Mouse (Mus musculus) hindbrain, embryonic 15.5 days (tissue): Measurements from ENCODE around the gene Cul9. TPM values are rescaled to one million over a fixed set of nuclear protein-coding genes. Genes with fewer than 3 reads are reported as not detected.
A peak's percentile ranks its signal among the peaks of the same experiment; 100 is the strongest.

Source experiments
- ATAC-seq: fragments of 200-750 bp; cut with Nextera tagmentation; 2 replicates; pipeline ENCODE4 v1.8.0; 2017; ENCODE audit warnings: low read depth, moderate number of reproducible peaks, moderate TSS enrichment; ENCODE audit not compliant: low FRiP score
- H3K27ac ChIP-seq: fragments of 300-500 bp; sonication (generic); replicated peaks from 2 replicates; pipeline ENCODE4 v1.5.1; 2015; ENCODE audit warnings: mild to moderate bottlenecking, inconsistent platforms
- H3K27me3 ChIP-seq: fragments of 300-500 bp; sonication (generic); 2 replicates; pipeline ENCODE4 v1.6.1; 2015; ENCODE audit warnings: control low read depth, inconsistent platforms
- H3K36me3 ChIP-seq: fragments of 300-500 bp; sonication (generic); 2 replicates; pipeline ENCODE4 v1.6.1; 2015; ENCODE audit warnings: control low read depth, inconsistent platforms
- H3K4me1 ChIP-seq: fragments of 300-500 bp; sonication (generic); replicated peaks from 2 replicates; pipeline ENCODE4 v1.6.1; 2015; ENCODE audit warnings: control low read depth, inconsistent platforms
- H3K4me2 ChIP-seq: fragments of 300-500 bp; sonication (generic); 2 replicates; pipeline ENCODE4 v1.6.1; 2015; ENCODE audit warnings: moderate library complexity, mild to moderate bottlenecking, inconsistent platforms
- H3K4me3 ChIP-seq: fragments of 300-500 bp; sonication (generic); 2 replicates; pipeline ENCODE4 v1.5.1; 2015; ENCODE audit warnings: mild to moderate bottlenecking, inconsistent platforms
- H3K9ac ChIP-seq: fragments of 300-500 bp; sonication (generic); 2 replicates; pipeline ENCODE4 v1.6.1; 2015; ENCODE audit warnings: inconsistent platforms
- H3K9me3 ChIP-seq: fragments of 300-500 bp; sonication (generic); 2 replicates; pipeline ENCODE4 v1.6.1; 2016; ENCODE audit warnings: control low read depth, inconsistent platforms
- WGBS: fragments of 180-500 bp; shearing (Covaris S2); methylation state at CpG from one replicate; pipeline ENCODE4 v1.1.7; 2015; 5-methylcytosine and 5-hydroxymethylcytosine counted together
- polyA plus RNA-seq: library from polyadenylated mRNA; unstranded; fragments of >200 nt; fragmentation: Nextera tagmentation; extraction: Ambion mirVana; gene quantifications from 2 replicates; pipeline ENCODE4 v1.2.1, GENCODE M21; 2015

Cul9 gene
- 21.0 and 26.5 TPM in 2 replicates for polyA plus RNA-seq

DNA sequence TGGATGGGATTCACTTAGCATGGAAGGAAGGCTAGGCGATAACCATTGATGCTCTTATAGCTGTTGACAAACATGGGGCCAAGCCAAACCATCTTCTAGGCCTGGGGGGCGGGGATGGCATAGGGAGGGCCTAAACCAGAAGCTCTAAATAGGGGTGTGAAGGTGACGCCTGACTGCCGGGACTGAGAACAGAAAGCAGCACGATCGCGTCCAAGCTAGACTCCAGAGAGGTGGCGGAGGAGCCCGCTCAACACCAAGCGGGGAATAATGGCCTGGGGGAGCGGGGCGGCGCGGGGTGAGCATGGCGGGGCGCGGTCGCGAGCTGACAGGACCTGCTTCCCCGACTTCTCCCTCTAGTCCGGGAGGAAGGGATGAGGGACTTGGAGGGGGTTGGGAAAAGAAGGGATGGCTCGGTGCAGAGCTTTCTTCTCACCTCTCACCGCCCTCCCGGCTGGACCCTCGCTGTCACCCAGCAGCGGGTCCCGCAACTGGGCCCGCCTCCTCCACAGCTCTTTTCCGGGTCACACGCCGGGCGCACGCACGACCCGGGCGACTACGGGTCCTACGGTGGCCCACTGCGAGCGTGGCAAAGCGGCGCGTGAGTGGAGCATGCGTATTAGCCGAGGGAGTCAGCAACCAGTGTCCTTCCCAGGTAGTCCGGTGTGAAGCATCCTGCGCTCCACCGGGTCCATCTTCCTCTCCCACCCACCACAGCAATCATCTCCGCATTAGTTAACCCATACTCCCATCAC is at the start of gene Cul9:
Gene Cul9, minus strand, starts transcription at position 576 of the 752 bp plus-strand sequence.
- peak; percentile 93 for ATAC-seq
- H3K4me2 ChIP-seq = peak within 1 kb of the TSS; percentile 56
- peak within 1 kb of the TSS; percentile 71 for H3K4me3 ChIP-seq
- peak within 1 kb of the TSS; percentile 68 for H3K27ac ChIP-seq
- H3K9ac ChIP-seq = peak within 1 kb of the TSS; percentile 87
- no peaks in the 10 kb centered on the region; the same call in 1 of the 2 replicates for H3K27me3 ChIP-seq
- peaks cover 22% of the 10 kb centered on the region for H3K4me1 ChIP-seq
- no peaks in the 10 kb centered on the region for H3K9me3 ChIP-seq
- H3K36me3 ChIP-seq = peaks cover 40% of the 10 kb centered on the region
- under 1% methylated on average over 47 of the region's 49 CpGs for WGBS

DNA sequence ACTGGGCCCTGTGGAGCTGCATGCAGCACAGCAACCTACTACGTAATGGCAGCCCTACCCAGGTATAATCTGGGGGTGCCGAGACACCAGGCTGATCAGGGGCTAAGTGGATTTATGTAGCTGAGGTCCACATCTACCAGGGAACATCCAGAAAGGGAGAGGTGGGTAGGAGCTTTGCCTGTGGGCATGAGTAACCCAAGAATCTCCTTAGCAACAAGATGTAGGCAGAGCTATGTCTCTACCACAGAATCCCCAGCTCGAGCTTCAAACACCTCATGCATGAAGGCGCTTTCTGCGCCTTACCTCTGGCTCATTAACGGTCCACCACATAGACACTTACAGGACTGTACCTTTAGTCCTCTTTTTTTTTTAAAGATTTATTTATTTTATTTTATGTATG is 49.1 kb upstream of the Cul9 start:
- H3K36me3 ChIP-seq = no peaks in the 10 kb centered on the region
- 0 out of 2 replicates have a peak overlapping the region, but pooled peaks have one; percentile 15 for H3K27ac ChIP-seq
- H3K4me3 ChIP-seq = no peak overlapping the region
- no peak overlapping the region for H3K9ac ChIP-seq
- H3K4me2 ChIP-seq = no peak overlapping the region
- ATAC-seq = no peak
- H3K4me1 ChIP-seq = 0 out of 2 replicates have a peak, but pooled peaks cover 10% of the 10 kb centered on the region
- no peaks in the 10 kb centered on the region for H3K9me3 ChIP-seq
- WGBS = 85% methylated on average over 6 of the region's 6 CpGs
- H3K27me3 ChIP-seq = no peaks in the 10 kb centered on the region

DNA sequence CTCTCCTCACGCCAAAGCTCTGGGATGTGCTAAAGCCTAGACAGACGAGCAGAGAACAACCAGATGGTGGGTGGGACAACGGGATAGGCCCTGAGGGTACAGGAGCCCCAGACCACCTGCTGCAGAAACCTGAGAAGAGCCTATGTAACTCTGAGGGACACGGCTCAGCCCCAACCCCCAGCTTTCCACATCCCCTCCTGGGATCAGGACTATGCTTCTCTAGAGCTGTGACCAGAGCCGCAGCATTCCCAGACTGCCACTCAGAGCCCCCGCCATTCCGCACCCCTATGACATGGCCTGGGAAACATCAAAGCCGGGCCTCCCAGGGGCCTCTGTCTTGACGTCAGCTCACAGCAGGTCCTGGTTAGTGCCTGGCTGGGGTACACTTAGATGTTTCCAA is 48.4 kb upstream of the Cul9 start:
- no peaks in the 10 kb centered on the region for H3K27me3 ChIP-seq
- WGBS = 55% methylated on average over 9 of the region's 9 CpGs
- no peak overlapping the region for H3K9ac ChIP-seq
- H3K9me3 ChIP-seq = no peaks in the 10 kb centered on the region
- no peak for ATAC-seq
- no peak overlapping the region for H3K4me2 ChIP-seq
- no peak overlapping the region for H3K4me3 ChIP-seq
- H3K36me3 ChIP-seq = 0 out of 2 replicates have a peak, but pooled peaks cover 4% of the 10 kb centered on the region
- H3K27ac ChIP-seq = no peak overlapping the region
- 0 out of 2 replicates have a peak, but pooled peaks cover 10% of the 10 kb centered on the region for H3K4me1 ChIP-seq

DNA sequence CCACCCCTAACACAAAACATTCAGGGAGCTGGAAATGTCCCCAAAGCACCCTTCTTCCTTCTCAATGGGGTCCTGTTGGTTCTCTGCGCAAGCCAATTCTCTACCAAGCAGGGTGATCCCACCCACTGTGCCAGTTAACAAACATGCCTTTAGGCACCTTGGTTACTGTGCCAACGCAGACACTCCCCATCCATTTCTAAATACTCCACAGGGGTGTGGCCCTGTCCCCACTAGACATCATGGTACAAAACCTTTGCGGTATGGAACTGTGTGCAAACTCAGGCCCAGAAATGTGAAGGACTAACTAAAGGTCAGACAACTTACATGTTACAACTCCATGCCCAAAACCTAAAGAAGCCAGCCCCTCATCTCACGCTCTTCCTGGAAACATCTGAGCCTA is 46.9 kb upstream of the Cul9 start:
- 81% methylated on average over 4 of the region's 4 CpGs for WGBS
- Histone ChIP-seq H3K4me3 (no peak overlapping the region), H3K9me3 (no peaks in the 10 kb centered on the region), H3K36me3 (peaks cover 15% of the 10 kb centered on the region; the same call in 1 of the 2 replicates), H3K4me2 (no peak overlapping the region), H3K27ac (no peak overlapping the region), H3K4me1 (0 out of 2 replicates have a peak, but pooled peaks cover 10% of the 10 kb centered on the region), H3K27me3 (no peaks in the 10 kb centered on the region), H3K9ac (no peak overlapping the region)
- no peak for ATAC-seq

DNA sequence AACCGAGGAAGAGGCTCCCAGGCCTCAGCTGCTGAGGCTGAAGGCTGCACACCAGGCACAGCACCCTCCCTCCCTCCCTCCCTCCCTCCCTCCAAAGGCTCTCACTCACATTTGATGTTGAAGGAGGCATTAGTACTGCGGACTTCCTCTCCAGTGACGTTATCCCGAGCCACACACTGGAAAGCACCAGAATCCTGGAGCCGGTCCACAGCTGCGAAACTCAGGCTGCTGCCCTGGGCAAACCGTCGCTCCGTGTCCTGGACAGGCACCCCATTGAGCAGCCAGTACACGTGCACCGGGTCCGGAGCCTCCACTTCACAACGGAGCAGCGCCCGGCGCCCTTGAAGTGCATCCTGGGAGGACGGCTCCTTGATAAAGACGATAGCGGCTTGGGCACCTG is 45.2 kb upstream of the Cul9 start:
- no peak for ATAC-seq
- WGBS = 75% methylated on average over 19 of the region's 19 CpGs
- no peak overlapping the region for H3K4me3 ChIP-seq
- H3K27ac ChIP-seq = no peak overlapping the region
- peaks cover 23% of the 10 kb centered on the region for H3K36me3 ChIP-seq
- 0 out of 2 replicates have a peak, but pooled peaks cover 10% of the 10 kb centered on the region for H3K4me1 ChIP-seq
- no peaks in the 10 kb centered on the region for H3K9me3 ChIP-seq
- H3K27me3 ChIP-seq = no peaks in the 10 kb centered on the region
- H3K9ac ChIP-seq = no peak overlapping the region
- no peak overlapping the region for H3K4me2 ChIP-seq

DNA sequence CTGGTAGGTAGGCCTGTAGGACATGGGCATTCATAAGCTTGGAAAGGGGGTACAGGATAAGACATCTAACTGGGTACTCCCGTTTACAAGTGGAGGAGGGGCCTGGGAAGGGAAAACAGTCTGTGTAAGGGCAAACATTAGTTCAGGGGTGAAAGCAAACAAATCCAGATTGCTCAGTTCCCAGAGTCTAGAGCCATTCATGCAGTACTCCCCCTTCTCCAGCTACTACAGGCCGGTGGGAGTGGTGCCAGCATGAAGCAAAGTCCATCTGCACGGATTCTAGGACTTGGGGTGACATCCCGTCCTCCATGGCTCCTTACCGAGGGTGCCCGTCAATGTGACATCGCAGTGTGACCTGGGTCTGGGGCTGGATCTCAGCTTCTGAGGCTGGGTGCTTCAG is 44.3 kb upstream of the Cul9 start:
- Histone ChIP-seq H3K4me3 (no peak overlapping the region), H3K4me2 (no peak overlapping the region), H3K27ac (no peak overlapping the region), H3K27me3 (no peaks in the 10 kb centered on the region), H3K4me1 (0 out of 2 replicates have a peak, but pooled peaks cover 9% of the 10 kb centered on the region), H3K9ac (no peak overlapping the region), H3K36me3 (peaks cover 30% of the 10 kb centered on the region), H3K9me3 (no peaks in the 10 kb centered on the region)
- no peak for ATAC-seq
- 87% methylated on average over 7 of the region's 7 CpGs for WGBS

DNA sequence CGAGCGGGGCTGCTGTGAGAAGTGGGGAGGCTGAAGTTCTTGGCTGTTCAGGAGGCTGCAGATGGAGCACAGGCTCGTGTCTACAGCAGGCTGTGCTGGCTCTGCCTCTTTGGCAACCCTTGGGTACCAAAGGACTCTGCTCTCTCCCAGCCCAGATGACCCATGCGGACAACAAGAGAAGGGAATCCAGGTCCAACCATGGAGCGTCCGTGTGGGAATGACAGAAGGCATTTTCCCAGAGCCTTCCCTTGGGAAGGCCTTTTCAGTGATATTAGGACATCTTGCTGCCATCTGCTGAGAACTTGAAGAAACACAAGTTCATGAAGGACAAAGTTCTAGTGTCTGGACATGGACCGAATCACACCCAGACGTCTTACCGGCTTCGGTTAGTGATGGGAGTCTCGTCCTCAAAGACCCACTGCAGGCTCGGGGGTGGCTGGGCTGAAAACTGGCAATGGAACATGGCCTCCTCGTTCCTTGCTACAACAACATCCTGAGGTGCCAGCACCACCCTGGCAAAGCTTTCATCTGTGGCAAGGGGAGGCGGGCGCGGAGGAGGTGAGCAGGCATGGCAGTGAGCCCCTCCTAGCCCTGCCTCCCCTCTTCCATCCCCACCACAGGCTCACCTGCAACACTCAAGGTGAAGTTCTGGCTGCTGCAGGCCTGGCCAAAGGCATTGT is 43.6 kb upstream of the Cul9 start:
- Histone ChIP-seq H3K27ac (no peak overlapping the region), H3K9me3 (no peaks in the 10 kb centered on the region), H3K4me1 (0 out of 2 replicates have a peak, but pooled peaks cover 5% of the 10 kb centered on the region), H3K4me3 (no peak overlapping the region), H3K27me3 (no peaks in the 10 kb centered on the region), H3K36me3 (peaks cover 31% of the 10 kb centered on the region), H3K9ac (no peak overlapping the region), H3K4me2 (no peak overlapping the region)
- ATAC-seq = no peak
- WGBS = 91% methylated on average over 16 of the region's 16 CpGs

DNA sequence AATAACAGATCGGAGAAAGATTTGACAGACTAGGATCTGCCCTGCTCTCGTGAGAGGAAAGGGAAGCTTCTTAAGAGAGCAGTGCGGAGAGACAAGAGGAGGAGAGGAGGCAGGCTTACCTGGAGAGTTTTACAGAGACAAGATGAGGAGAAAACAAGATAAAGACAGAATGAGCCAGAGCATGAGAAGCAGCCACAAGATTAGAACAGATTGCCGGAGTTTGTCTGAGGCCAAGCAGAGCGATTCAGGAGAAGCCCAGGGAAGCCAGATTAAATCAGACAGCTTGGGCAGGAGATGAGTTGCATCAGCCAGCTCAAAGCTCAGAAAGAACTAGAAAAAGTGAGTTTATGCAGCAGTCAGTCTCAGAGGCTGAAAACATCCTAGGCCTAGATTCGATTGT is 42.7 kb upstream of the Cul9 start:
- WGBS = 93% methylated on average over 6 of the region's 6 CpGs
- Histone ChIP-seq H3K9me3 (no peaks in the 10 kb centered on the region), H3K27me3 (no peaks in the 10 kb centered on the region), H3K36me3 (peaks cover 34% of the 10 kb centered on the region), H3K9ac (no peak overlapping the region), H3K4me3 (no peak overlapping the region), H3K4me1 (0 out of 2 replicates have a peak, but pooled peaks cover 5% of the 10 kb centered on the region), H3K4me2 (no peak overlapping the region), H3K27ac (no peak overlapping the region)
- ATAC-seq = no peak

DNA sequence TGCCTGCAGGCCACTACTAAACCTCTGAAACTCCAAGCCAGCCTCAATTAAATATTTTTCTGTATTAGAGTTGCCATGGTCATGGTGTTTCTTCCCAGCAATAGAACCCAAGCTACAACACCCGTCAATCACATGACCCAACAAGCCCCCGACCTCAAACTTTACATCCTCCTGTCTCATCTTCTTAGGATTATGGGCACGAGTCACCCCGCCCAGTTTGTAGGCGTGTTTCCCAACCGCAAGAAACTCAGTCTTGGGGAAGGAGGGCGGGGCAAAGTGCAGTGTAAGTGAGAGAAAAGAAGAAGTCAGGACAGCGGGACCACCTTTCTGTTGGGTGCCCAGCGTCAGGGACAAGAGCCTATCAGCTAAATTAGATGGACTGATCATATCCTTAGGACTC is 42.0 kb upstream of the Cul9 start:
- Histone ChIP-seq H3K9me3 (no peaks in the 10 kb centered on the region), H3K9ac (no peak overlapping the region), H3K4me3 (no peak overlapping the region), H3K4me1 (0 out of 2 replicates have a peak, but pooled peaks cover 5% of the 10 kb centered on the region), H3K27ac (no peak overlapping the region), H3K36me3 (peaks cover 34% of the 10 kb centered on the region), H3K4me2 (no peak overlapping the region), H3K27me3 (no peaks in the 10 kb centered on the region)
- WGBS = 89% methylated on average over 9 of the region's 9 CpGs
- no peak for ATAC-seq

DNA sequence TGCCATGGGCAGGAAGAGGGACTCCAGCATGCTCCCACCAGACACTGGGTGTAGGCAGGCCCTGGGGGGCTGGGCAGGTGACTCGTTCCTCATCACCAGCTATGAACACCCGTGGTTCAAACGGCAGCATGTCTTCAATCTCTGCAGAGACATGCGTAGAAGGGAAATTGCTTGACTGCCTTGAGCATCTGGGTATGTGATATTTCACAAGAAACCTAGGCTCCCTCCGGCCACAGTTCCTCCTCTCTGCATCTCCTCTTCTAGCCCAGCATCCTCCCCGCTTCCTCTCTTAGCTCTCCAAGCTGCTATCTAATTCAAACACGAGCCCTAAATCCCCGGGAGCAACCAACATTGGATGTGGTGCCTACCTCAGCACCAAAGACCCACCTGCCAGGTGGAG is 40.1 kb upstream of the Cul9 start:
- 91% methylated on average over 8 of the region's 8 CpGs for WGBS
- no peak overlapping the region for H3K4me3 ChIP-seq

DNA sequence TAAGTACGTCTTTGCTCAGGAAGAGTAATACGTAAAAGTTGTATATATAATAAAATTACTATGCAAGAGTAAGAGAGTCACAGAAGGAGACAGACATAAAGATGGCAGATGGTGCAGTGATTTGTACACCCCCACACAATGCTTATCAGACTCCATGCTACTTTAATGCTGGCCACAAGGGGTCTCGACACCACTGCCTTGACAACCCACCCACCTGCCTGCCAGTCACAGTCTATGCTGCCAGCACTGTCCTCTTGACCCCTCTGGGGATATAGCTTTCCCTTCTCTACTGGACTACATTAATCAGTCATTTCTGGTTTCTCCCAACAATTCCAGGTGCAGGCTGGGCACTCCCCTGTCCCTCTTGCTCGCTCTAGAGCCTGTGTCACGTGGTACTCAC is 32.5 kb upstream of the Cul9 start:
- Histone ChIP-seq H3K27ac (no peak overlapping the region), H3K4me2 (no peak overlapping the region), H3K9me3 (no peaks in the 10 kb centered on the region), H3K27me3 (no peaks in the 10 kb centered on the region), H3K4me3 (no peak overlapping the region), H3K36me3 (peaks cover 54% of the 10 kb centered on the region), H3K4me1 (no peaks in the 10 kb centered on the region), H3K9ac (no peak overlapping the region)
- 84% methylated on average over 5 of the region's 5 CpGs for WGBS
- no peak for ATAC-seq

More for the DNA sequence above, 40.1 kb upstream of the Cul9 start:
- Histone ChIP-seq H3K4me1 (no peaks in the 10 kb centered on the region), H3K27ac (no peak overlapping the region), H3K27me3 (no peaks in the 10 kb centered on the region), H3K36me3 (peaks cover 41% of the 10 kb centered on the region), H3K9me3 (no peaks in the 10 kb centered on the region), H3K9ac (no peak overlapping the region), H3K4me2 (no peak overlapping the region)
- ATAC-seq = no peak

DNA sequence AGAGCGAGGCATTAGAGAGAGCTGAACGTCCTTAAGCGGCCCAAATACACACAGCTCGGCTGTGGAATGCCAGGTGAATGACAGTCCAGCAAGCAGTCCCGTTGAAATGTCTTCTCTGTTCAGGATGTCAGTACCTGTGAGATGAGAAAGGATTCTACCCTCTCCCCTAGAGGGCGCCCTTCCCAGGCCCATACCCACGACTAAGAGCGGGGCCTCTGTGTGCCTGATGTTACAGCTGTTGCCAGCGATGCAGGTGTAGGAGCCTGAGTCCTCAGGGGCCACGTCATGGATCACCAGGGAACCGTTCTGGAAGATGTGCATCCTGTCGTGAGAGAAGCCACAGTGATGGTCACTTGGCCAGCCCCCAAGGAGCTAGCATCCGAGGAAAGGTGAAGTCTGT is 29.9 kb upstream of the Cul9 start:
- no peak overlapping the region for H3K27ac ChIP-seq
- no peak overlapping the region for H3K9ac ChIP-seq
- H3K4me1 ChIP-seq = no peaks in the 10 kb centered on the region
- H3K9me3 ChIP-seq = no peaks in the 10 kb centered on the region
- ATAC-seq = no peak
- H3K27me3 ChIP-seq = no peaks in the 10 kb centered on the region
- peaks cover 58% of the 10 kb centered on the region for H3K36me3 ChIP-seq
- no peak overlapping the region for H3K4me3 ChIP-seq
- 92% methylated on average over 13 of the region's 13 CpGs for WGBS
- H3K4me2 ChIP-seq = no peak overlapping the region
